Mouse (Mus musculus): ENCODE results near the gene Acin1. TPM values are rescaled to one million over a fixed set of nuclear protein-coding genes. Genes with fewer than 3 reads are reported as not detected.
A peak's percentile ranks its signal among the peaks of the same experiment; 100 is the strongest.

The Acin1 gene
- polyA plus RNA-seq, 1 experiment from 2014 or later: 116 TPM

DNA sequence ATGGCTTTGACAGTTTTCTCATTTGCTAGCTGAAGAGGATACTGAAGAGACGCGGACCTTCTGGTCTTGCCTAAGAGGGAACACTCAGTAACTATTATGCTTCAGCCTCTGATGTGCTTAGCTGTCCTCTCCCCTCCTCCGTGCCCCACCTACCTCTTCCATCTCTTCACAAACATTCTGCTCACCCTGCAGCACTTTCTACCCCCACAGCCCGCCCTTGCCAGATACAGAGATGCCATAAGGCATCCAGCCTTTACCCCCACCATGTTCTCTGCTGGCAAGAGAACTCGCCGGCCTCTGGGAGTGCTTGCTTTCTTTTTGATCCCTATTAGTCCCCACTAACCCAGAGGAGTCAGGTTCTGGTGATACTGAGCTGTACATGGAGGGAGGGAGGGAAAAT, 76.1 kb downstream of the Acin1 start:
- Histone ChIP-seq H3K4me3 (ENCODE audit: low read length) (no peak overlapping the region), H3K36me3 (ENCODE audit: control insufficient read depth, insufficient read depth, low read length) (peaks cover 21% of the 10 kb centered on the region), H3K27me3 (ENCODE audit: control insufficient read depth, insufficient read depth, low read depth, low read length) (no peaks in the 10 kb centered on the region), H3K4me1 (replicated peaks; ENCODE audit: control insufficient read depth, insufficient read depth, low read length) (0 out of 2 replicates have a peak, but pooled peaks cover 2% of the 10 kb centered on the region), H3K9me3 (ENCODE audit: control insufficient read depth, low read length) (no peaks in the 10 kb centered on the region), H3K4me2 (ENCODE audit: low read depth, low read length) (no peak overlapping the region), H3K27ac (ENCODE audit: low read length) (no peak overlapping the region), H3K9ac (ENCODE audit: low read length) (no peak overlapping the region)
- 76% methylated on average over 6 of the region's 6 CpGs for WGBS
- ATAC-seq (ENCODE audit: low read depth): no peak

DNA sequence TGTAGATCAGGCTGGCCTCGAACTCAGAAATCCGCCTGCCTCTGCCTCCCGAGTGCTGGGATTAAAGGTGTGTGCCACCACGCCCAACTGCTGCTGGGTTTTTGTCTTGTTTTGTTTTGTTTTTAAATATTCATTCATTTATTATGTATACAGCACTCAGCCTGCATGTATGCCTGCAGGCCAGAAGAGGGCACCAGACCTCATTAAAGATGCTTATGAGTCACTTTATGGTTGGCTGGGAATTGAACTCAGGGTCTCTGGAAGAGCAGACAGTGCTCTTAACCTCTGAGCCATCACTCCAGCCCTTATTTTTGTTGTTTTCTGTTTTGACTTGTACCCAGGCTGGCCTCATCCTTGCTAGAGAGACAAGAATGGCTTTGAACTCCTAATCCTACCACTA, 76.8 kb downstream of the Acin1 start:
- H3K4me1 ChIP-seq (replicated peaks; ENCODE audit: control insufficient read depth, insufficient read depth, low read length): peaks cover 2% of the 10 kb centered on the region; the same call in 1 of the 2 replicates
- no peaks in the 10 kb centered on the region for H3K27me3 ChIP-seq (ENCODE audit: control insufficient read depth, insufficient read depth, low read depth, low read length)
- peaks cover 14% of the 10 kb centered on the region for H3K36me3 ChIP-seq (ENCODE audit: control insufficient read depth, insufficient read depth, low read length)
- no peak overlapping the region for H3K27ac ChIP-seq (ENCODE audit: low read length)
- no peak for ATAC-seq (ENCODE audit: low read depth)
- no peak overlapping the region for H3K4me2 ChIP-seq (ENCODE audit: low read depth, low read length)
- no peaks in the 10 kb centered on the region for H3K9me3 ChIP-seq (ENCODE audit: control insufficient read depth, low read length)
- no peak overlapping the region for H3K4me3 ChIP-seq (ENCODE audit: low read length)
- no peak overlapping the region for H3K9ac ChIP-seq (ENCODE audit: low read length)
- WGBS: 78% methylated on average over 4 of the region's 4 CpGs

DNA sequence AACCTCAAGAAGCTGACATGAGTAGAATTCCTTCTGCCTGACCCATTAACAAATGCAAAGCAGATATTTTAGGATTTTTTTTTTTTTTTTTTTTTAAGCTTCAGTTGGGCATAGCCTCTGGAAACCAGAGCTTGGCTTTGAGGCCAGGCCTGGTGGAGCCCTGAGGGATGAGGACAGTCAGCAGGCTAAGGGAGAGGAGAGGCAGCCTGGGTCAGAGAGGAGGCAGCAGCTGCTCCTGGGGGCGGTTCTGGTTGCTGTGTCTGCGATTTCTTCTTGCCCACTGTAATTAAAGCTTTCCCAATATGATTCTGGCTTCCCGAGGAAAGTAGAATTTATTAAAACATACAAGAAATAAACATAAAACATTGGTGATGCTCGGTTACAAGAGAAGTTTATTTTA, 77.5 kb downstream of the Acin1 start:
- H3K27me3 ChIP-seq (ENCODE audit: control insufficient read depth, insufficient read depth, low read depth, low read length): no peaks in the 10 kb centered on the region
- peaks cover 4% of the 10 kb centered on the region; the same call in 1 of the 2 replicates for H3K4me1 ChIP-seq (replicated peaks; ENCODE audit: control insufficient read depth, insufficient read depth, low read length)
- no peak overlapping the region for H3K4me3 ChIP-seq (ENCODE audit: low read length)
- ATAC-seq (ENCODE audit: low read depth): no peak
- WGBS: 48% methylated on average over 4 of the region's 4 CpGs
- no peak overlapping the region for H3K27ac ChIP-seq (ENCODE audit: low read length)
- H3K9me3 ChIP-seq (ENCODE audit: control insufficient read depth, low read length): no peaks in the 10 kb centered on the region
- no peak overlapping the region for H3K9ac ChIP-seq (ENCODE audit: low read length)
- peaks cover 11% of the 10 kb centered on the region for H3K36me3 ChIP-seq (ENCODE audit: control insufficient read depth, insufficient read depth, low read length)
- no peak overlapping the region for H3K4me2 ChIP-seq (ENCODE audit: low read depth, low read length)

DNA sequence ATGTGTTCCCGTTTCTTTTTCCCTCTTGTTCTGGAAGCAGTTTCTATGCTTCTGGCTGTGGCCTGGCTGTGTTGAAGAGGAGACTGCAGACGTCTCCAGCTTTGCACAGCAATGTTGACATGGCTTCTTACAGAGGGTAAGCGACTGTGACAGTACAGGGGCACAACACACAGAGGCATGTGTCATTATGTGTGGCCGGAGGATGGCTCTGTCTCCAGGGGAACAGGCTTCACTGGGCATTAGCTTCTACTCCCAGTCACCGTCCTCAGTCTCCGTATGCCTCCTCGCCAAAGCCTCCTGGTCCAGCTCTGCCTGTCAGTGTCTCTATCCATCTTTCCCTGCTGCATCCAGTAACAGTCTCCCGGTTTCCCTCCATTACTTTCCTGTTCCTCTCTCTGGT, 79.5 kb downstream of the Acin1 start:
- ATAC-seq (ENCODE audit: low read depth): no peak
- Histone ChIP-seq H3K4me1 (replicated peaks; ENCODE audit: control insufficient read depth, insufficient read depth, low read length) (peaks cover 10% of the 10 kb centered on the region), H3K9me3 (ENCODE audit: control insufficient read depth, low read length) (no peaks in the 10 kb centered on the region), H3K27me3 (ENCODE audit: control insufficient read depth, insufficient read depth, low read depth, low read length) (no peaks in the 10 kb centered on the region), H3K9ac (ENCODE audit: low read length) (no peak overlapping the region; the same call in 1 of the 2 replicates), H3K4me3 (ENCODE audit: low read length) (no peak overlapping the region), H3K4me2 (ENCODE audit: low read depth, low read length) (no peak overlapping the region), H3K36me3 (ENCODE audit: control insufficient read depth, insufficient read depth, low read length) (peaks cover 3% of the 10 kb centered on the region; the same call in 1 of the 2 replicates), H3K27ac (ENCODE audit: low read length) (no peak overlapping the region; the same call in 1 of the 2 replicates)
- WGBS: 26% methylated on average over 8 of the region's 8 CpGs

DNA sequence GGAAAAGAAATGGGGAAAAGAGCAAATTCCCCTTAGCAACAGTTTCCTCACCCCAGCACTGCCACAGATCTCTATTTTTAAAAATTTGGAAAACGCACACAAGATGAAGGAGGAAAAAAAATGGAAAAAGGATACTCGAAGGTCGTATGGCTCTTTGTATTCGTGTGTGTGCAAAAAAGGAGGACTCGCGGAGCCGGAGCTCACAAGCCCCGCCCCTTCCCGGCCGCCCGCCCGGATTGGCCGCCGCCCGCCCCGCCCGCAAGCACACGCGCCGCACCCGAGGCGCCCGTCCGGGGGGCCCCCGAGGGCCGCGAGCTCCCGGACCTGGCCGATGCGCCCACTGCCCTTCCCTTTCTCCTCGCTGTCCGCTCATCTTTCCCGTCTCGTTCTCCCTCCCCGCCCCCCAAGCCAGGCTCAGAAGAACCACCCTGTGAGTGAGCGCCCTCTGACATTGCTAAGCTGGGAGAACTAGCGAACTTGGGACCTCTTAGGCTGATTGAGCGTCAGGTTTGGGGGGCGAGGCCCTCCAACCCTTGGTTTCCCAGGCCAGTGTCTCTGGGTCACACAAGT, 80.9 kb downstream of the Acin1 start, which contains the start of gene 4931414P19Rik:
Gene 4931414P19Rik, minus strand, starts transcription at position 242 of the 570 bp plus-strand sequence.
- no peaks in the 10 kb centered on the region for H3K9me3 ChIP-seq (ENCODE audit: control insufficient read depth, low read length)
- H3K36me3 ChIP-seq (ENCODE audit: control insufficient read depth, insufficient read depth, low read length): no peaks in the 10 kb centered on the region
- H3K27ac ChIP-seq (ENCODE audit: low read length): peak within 1 kb of the TSS; percentile 91
- no peaks in the 10 kb centered on the region for H3K27me3 ChIP-seq (ENCODE audit: control insufficient read depth, insufficient read depth, low read depth, low read length)
- H3K4me1 ChIP-seq (replicated peaks; ENCODE audit: control insufficient read depth, insufficient read depth, low read length): peaks cover 11% of the 10 kb centered on the region
- 0% methylated on average over 28 of the region's 39 CpGs for WGBS
- H3K4me2 ChIP-seq (ENCODE audit: low read depth, low read length): peak within 1 kb of the TSS; percentile 71
- H3K9ac ChIP-seq (ENCODE audit: low read length): peak within 1 kb of the TSS; percentile 79
- ATAC-seq (ENCODE audit: low read depth): peak; percentile 73
- peak within 1 kb of the TSS; percentile 62 for H3K4me3 ChIP-seq (ENCODE audit: low read length)

DNA sequence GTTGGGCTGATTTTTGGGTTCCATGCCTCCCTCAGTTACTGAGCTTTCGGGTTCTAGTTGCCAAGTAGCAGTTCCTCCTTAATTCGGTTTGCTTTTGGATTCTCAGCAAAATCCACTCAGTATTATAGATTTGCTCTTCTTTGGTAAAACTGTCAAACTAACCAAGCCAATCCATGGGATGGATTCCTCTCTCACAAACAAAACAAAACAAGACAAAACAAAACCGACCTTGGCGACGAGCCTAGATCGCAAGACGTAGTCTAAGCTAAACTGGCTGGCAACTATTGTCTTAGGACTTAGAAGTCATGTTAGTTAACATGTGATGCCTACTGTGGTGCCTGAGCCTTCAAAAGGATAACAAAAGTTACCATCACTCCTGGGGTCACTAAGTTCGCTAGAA, 83.0 kb downstream of the Acin1 start:
- Histone ChIP-seq H3K27me3 (ENCODE audit: control insufficient read depth, insufficient read depth, low read depth, low read length) (no peaks in the 10 kb centered on the region), H3K36me3 (ENCODE audit: control insufficient read depth, insufficient read depth, low read length) (0 out of 2 replicates have a peak, but pooled peaks cover 4% of the 10 kb centered on the region), H3K4me2 (ENCODE audit: low read depth, low read length) (peak overlapping the region; percentile 39), H3K27ac (ENCODE audit: low read length) (peak overlapping the region; percentile 80), H3K9me3 (ENCODE audit: control insufficient read depth, low read length) (no peaks in the 10 kb centered on the region), H3K4me1 (replicated peaks; ENCODE audit: control insufficient read depth, insufficient read depth, low read length) (peaks cover 11% of the 10 kb centered on the region), H3K4me3 (ENCODE audit: low read length) (peak overlapping the region; percentile 73), H3K9ac (ENCODE audit: low read length) (0 out of 2 replicates have a peak overlapping the region, but pooled peaks have one; percentile 37)
- ATAC-seq (ENCODE audit: low read depth): no peak
- WGBS: 79% methylated on average over 8 of the region's 8 CpGs

DNA sequence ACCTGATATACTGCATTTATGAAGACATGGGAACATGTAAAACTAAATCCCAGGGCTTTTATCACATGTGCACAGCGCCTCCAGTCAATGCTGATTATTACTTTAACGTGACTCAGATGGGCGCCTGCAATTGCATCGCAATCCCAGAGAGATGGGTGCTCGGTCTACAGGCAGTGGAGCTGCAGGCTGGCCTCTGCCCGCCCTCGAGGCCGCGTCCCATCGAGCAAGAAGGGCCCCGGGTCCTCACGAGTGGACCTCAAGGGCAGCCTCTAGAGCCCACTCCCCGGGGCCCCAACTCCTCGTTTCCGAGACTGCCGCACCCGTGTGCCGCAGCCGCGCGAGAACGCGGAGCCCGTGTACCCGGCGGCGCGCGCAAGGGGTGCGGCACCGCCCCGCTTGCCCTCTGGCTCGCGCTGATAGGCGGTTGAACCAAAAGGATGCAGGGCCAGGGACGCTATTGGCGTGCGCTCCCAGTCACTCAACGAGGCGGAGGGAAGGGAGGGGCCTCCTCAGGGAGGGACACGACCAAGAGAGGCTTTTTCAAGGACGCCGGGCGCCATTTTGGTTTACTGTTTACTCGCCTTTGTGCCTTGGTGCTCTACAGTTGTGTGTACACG, 83.6 kb downstream of the Acin1 start:
- peak overlapping the region; percentile 73 for H3K4me3 ChIP-seq (ENCODE audit: low read length)
- peak; percentile 99 for ATAC-seq (ENCODE audit: low read depth)

DNA sequence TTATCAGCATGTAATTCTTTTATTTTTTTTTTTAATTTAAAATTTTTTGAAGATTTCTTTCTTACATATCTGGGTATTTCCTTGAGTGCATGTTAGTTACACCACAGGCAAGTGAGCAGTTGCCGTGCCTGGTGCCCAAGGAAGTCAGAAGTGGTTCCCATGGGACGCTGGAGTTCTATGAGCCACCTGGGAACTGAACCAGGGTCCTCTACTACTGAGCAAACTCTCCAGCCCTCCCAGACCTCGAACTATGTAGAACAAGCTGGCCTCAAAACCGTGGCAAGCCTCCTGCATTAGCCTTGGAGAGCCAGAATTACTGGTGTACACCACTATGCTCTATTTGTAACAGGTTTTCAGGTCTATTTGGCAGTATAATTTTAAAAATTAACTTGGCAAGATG, 84.1 kb downstream of the Acin1 start:
- no peak for ATAC-seq (ENCODE audit: low read depth)
- H3K4me1 ChIP-seq (replicated peaks; ENCODE audit: control insufficient read depth, insufficient read depth, low read length): peaks cover 11% of the 10 kb centered on the region
- H3K36me3 ChIP-seq (ENCODE audit: control insufficient read depth, insufficient read depth, low read length): 0 out of 2 replicates have a peak, but pooled peaks cover 4% of the 10 kb centered on the region
- H3K9ac ChIP-seq (ENCODE audit: low read length): peak overlapping the region; percentile 81
- peak overlapping the region; percentile 39 for H3K4me2 ChIP-seq (ENCODE audit: low read depth, low read length)
- peak overlapping the region; percentile 73 for H3K4me3 ChIP-seq (ENCODE audit: low read length)
- peak overlapping the region; percentile 93 for H3K27ac ChIP-seq (ENCODE audit: low read length)
- WGBS: 24% methylated on average over 4 of the region's 4 CpGs
- H3K27me3 ChIP-seq (ENCODE audit: control insufficient read depth, insufficient read depth, low read depth, low read length): no peaks in the 10 kb centered on the region
- H3K9me3 ChIP-seq (ENCODE audit: control insufficient read depth, low read length): no peaks in the 10 kb centered on the region

More for the DNA sequence above, 83.6 kb downstream of the Acin1 start:
- H3K9ac ChIP-seq (ENCODE audit: low read length): peak overlapping the region; percentile 81
- H3K4me2 ChIP-seq (ENCODE audit: low read depth, low read length): peak overlapping the region; percentile 39
- peak overlapping the region; percentile 93 for H3K27ac ChIP-seq (ENCODE audit: low read length)
- H3K27me3 ChIP-seq (ENCODE audit: control insufficient read depth, insufficient read depth, low read depth, low read length): no peaks in the 10 kb centered on the region
- WGBS: 1% methylated on average over 46 of the region's 46 CpGs
- H3K36me3 ChIP-seq (ENCODE audit: control insufficient read depth, insufficient read depth, low read length): 0 out of 2 replicates have a peak, but pooled peaks cover 4% of the 10 kb centered on the region
- H3K4me1 ChIP-seq (replicated peaks; ENCODE audit: control insufficient read depth, insufficient read depth, low read length): peaks cover 11% of the 10 kb centered on the region
- no peaks in the 10 kb centered on the region for H3K9me3 ChIP-seq (ENCODE audit: control insufficient read depth, low read length)

DNA sequence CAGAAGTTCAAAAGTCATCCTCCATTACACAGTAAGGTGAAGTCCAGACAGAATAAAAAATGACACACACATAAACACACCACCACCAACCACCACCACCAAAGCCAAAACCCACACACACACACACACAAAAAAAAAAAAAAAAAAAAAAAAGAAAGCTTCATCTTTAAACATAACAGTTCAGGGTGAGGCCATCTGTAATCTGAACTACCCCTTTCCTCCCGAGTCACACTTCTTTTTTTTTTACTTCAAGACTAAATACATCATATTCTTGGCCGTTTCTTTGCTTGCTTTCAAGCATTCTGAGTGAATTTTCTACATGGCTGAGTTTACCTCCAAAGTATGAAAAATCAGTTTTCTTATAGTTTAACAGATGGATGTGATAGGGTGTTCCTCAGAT, 85.1 kb downstream of the Acin1 start:
- H3K27ac ChIP-seq (ENCODE audit: low read length): no peak overlapping the region
- no peaks in the 10 kb centered on the region for H3K27me3 ChIP-seq (ENCODE audit: control insufficient read depth, insufficient read depth, low read depth, low read length)
- H3K4me2 ChIP-seq (ENCODE audit: low read depth, low read length): no peak overlapping the region
- H3K9ac ChIP-seq (ENCODE audit: low read length): no peak overlapping the region
- 0 out of 2 replicates have a peak, but pooled peaks cover 6% of the 10 kb centered on the region for H3K36me3 ChIP-seq (ENCODE audit: control insufficient read depth, insufficient read depth, low read length)
- WGBS: 30% methylated on average over 2 of the region's 2 CpGs
- H3K9me3 ChIP-seq (ENCODE audit: control insufficient read depth, low read length): no peaks in the 10 kb centered on the region
- no peak for ATAC-seq (ENCODE audit: low read depth)
- peaks cover 11% of the 10 kb centered on the region for H3K4me1 ChIP-seq (replicated peaks; ENCODE audit: control insufficient read depth, insufficient read depth, low read length)
- no peak overlapping the region for H3K4me3 ChIP-seq (ENCODE audit: low read length)

All from lung, embryonic 16.5 days (tissue).